ENCODE assay signal across 9 mouse cellular contexts in the genomic region with DNA sequence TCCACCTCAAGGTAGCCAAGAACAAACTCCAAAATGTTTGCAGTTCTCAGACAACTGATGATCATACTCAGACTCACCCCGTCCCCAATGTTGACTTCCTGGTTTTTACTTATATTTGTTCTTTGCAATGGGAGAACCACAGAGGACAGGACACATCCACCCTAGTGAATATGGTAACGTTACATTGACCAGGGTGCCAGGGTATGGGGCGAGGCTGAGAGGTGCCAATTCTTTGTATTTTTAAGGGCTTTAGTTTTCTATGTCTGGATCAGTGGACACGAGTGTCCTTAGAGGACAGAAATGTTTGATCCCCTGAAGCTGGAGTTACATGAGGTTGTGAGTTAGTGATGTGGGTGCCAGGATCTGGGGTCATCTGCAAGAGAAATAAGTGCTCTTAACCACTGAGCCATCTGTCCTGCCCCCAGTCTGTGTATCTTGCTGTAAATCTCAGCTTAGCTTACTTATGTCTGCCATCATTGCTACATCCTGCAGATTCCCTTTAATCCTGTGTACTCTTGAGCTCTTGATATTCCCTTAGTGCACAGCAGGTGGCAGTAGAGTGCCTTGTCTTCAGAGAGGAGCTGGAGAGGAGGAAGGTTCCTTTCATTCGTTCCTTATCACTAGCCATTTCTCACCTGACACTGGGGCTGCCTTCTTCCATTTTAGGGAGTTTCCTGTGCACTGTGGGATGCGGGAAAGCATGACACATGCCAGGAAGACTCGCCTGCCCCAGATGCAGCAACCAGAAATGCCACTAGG. TPM values are rescaled to one million over a fixed set of nuclear protein-coding genes. Genes with fewer than 3 reads are reported as not detected.
DNase-seq lines count a peak whose midpoint lies in the region; ATAC-seq lines count a peak whose summit lies in the region.
"Had no signal": no experiment of that assay in that cellular context is flagged by ENCODE, and none has a peak within 500 bp of the region (broad histone marks: within the 10 kb centered on the region; RNA-seq: fewer than 3 reads in every experiment).

No protein-coding gene starts in this region.

- H3K4me1 ChIP-seq in forebrain, embryonic 11.5 days (replicated peaks; ENCODE audit: control insufficient read depth, insufficient read depth, low read length), result no peaks in the 10 kb centered on the region
- H3K4me1 ChIP-seq in liver, embryonic 15.5 days (replicated peaks), result peaks cover 10% of the 10 kb centered on the region; the same call in 1 of the 2 replicates
- 0 out of 2 replicates have a peak, but pooled peaks cover 3% of the 10 kb centered on the region for H3K4me1 ChIP-seq in neural tube, embryonic 13.5 days (replicated peaks)

- intact Hi-C loops in heart, postnatal 10 days (cut with DNase I), result loop anchor here (1.0 to 5.0 kb wide), 5 partner anchors 28 to 160 kb away; a partner anchor contains a TSS

- H3K36me3 ChIP-seq in forebrain, embryonic 11.5 days (ENCODE audit: control insufficient read depth, insufficient read depth, low read length), result no peaks in the 10 kb centered on the region
- H3K36me3 ChIP-seq in liver, embryonic 15.5 days (replicated peaks), result 0 out of 2 replicates have a peak, but pooled peaks cover 6% of the 10 kb centered on the region
- peaks cover 14% of the 10 kb centered on the region for H3K36me3 ChIP-seq in neural tube, embryonic 13.5 days

- 38% methylated on average over 7 of the region's 7 CpGs for WGBS in forebrain, embryonic 11.5 days
- 21% methylated on average over 7 of the region's 7 CpGs for WGBS in liver, embryonic 15.5 days (ENCODE audit: insufficient replicate concordance)
- WGBS in neural tube, embryonic 13.5 days, result 37% methylated on average over 7 of the region's 7 CpGs

- H3K9ac ChIP-seq in forebrain, embryonic 11.5 days (ENCODE audit: low read length), result no peak overlapping the region
- H3K9ac ChIP-seq in liver, embryonic 15.5 days, result no peak overlapping the region
- H3K9ac ChIP-seq in neural tube, embryonic 13.5 days, result peak overlapping the region; percentile 27

- no peak overlapping the region for H3K4me3 ChIP-seq in forebrain, embryonic 11.5 days (ENCODE audit: low read depth, low read length)
- H3K4me3 ChIP-seq in liver, embryonic 15.5 days (replicated peaks), result no peak overlapping the region
- no peak overlapping the region for H3K4me3 ChIP-seq in neural tube, embryonic 13.5 days
- H3K4me3 ChIP-seq: erythroblast, embryonic 14.5 days had no signal

- ATAC-seq in CD4-positive, CD25-positive, alpha-beta regulatory T cell, adult 4 months, result peak; percentile 94
- peak; percentile 72 for ATAC-seq in forebrain, embryonic 11.5 days (replicated peaks; ENCODE audit: low FRiP score)
- ATAC-seq in liver, embryonic 15.5 days (ENCODE audit: insufficient read depth), result peak; percentile 45; the same call in 1 of the 2 replicates
- ATAC-seq in neural tube, embryonic 13.5 days (ENCODE audit: low read depth), result peak; percentile 76

- no peak overlapping the region for H3K4me2 ChIP-seq in forebrain, embryonic 11.5 days (ENCODE audit: low read depth, low read length, severe bottlenecking)
- H3K4me2 ChIP-seq in liver, embryonic 15.5 days, result no peak overlapping the region
- no peak overlapping the region for H3K4me2 ChIP-seq in neural tube, embryonic 13.5 days

- no peaks in the 10 kb centered on the region for H3K27me3 ChIP-seq in forebrain, embryonic 11.5 days (ENCODE audit: control insufficient read depth, insufficient read depth, low read length)
- no peaks in the 10 kb centered on the region for H3K27me3 ChIP-seq in liver, embryonic 15.5 days
- no peaks in the 10 kb centered on the region for H3K27me3 ChIP-seq in neural tube, embryonic 13.5 days

- H3K27ac ChIP-seq in forebrain, embryonic 11.5 days (ENCODE audit: low read depth, low read length), result no peak overlapping the region
- no peak overlapping the region for H3K27ac ChIP-seq in liver, embryonic 15.5 days (replicated peaks)
- H3K27ac ChIP-seq in neural tube, embryonic 13.5 days (replicated peaks), result peak overlapping the region; percentile 20; the same call in 1 of the 2 replicates

- no peaks in the 10 kb centered on the region for H3K9me3 ChIP-seq in forebrain, embryonic 11.5 days (ENCODE audit: control insufficient read depth, low read length)
- H3K9me3 ChIP-seq in liver, embryonic 15.5 days (replicated peaks), result no peaks in the 10 kb centered on the region
- no peaks in the 10 kb centered on the region for H3K9me3 ChIP-seq in neural tube, embryonic 13.5 days

- peak; percentile 49 for DNase-seq in c-Kit-negative CD71-positive TER-119-positive erythroid progenitor cells, embryonic 14.5 days (ENCODE audit: low read depth, low spot score)
- peak; percentile 68 for DNase-seq in forebrain, embryonic 11.5 days (ENCODE audit: low spot score)
- peak; percentile 85 to 91 for DNase-seq in heart, postnatal 10 days
- peak; percentile 82 to 86 for DNase-seq in kidney, postnatal 4 days
- peak; percentile 74 for DNase-seq in telencephalon, adult 2 months (ENCODE audit: low read depth, low spot score)

RNA-seq across cellular contexts. Expression of a gene that starts 28.9 kb away (rescaled TPM):
- polyA plus RNA-seq in CD4-positive, CD25-positive, alpha-beta regulatory T cell, adult 4 months (2017; shearing (Covaris generic)), result 1 to 10 TPM; 6.7 to 6.9 TPM
- polyA plus RNA-seq in forebrain, embryonic 11.5 days (2014; fragmentation: Nextera tagmentation; extraction: Ambion mirVana), result 11.2 and 12.3 TPM in 2 replicates
- total RNA-seq in heart, postnatal 10 days (2021), result 10 to 100 TPM; 44.2 to 48.6 TPM
- 9.8 and 10.1 TPM in 2 replicates for polyA plus RNA-seq in liver, embryonic 15.5 days (2015; fragmentation: Nextera tagmentation; extraction: Ambion mirVana)
- polyA plus RNA-seq in neural tube, embryonic 13.5 days (2015; fragmentation: Nextera tagmentation; extraction: Ambion mirVana), result 23.0 and 23.7 TPM in 2 replicates

RNA-seq across cellular contexts. Expression of a gene that starts 45.2 kb away (rescaled TPM):
- 10 to 100 TPM in 1 of 2 experiments, 1 to 10 TPM in 1; 5.6 to 10.6 TPM for polyA plus RNA-seq in CD4-positive, CD25-positive, alpha-beta regulatory T cell, adult 4 months (2017; shearing (Covaris generic))
- 73.9 and 82.4 TPM in 2 replicates for polyA plus RNA-seq in forebrain, embryonic 11.5 days (2014; fragmentation: Nextera tagmentation; extraction: Ambion mirVana)
- total RNA-seq in heart, postnatal 10 days (2021), result 10 to 100 TPM; 11.8 to 13.8 TPM
- 18.2 and 22.2 TPM in 2 replicates for polyA plus RNA-seq in liver, embryonic 15.5 days (2015; fragmentation: Nextera tagmentation; extraction: Ambion mirVana)
- polyA plus RNA-seq in neural tube, embryonic 13.5 days (2015; fragmentation: Nextera tagmentation; extraction: Ambion mirVana), result 71.4 and 81.0 TPM in 2 replicates
